Mouse (Mus musculus) layer of hippocampus, postnatal 25 days (tissue): ENCODE data around the gene Ryr1. TPM values are rescaled to one million over a fixed set of nuclear protein-coding genes. Genes with fewer than 3 reads are reported as not detected.

ENCODE experiments used
- microRNA-seq, 2 experiments: library from miRNA; unstranded; fragments of <30 nt; microRNA quantifications; one replicate each; pipeline ENCODE4 v1.2.0; 2021
- total RNA-seq, 2 experiments: library from RNA; stranded (reverse); gene quantifications; 2 replicates each; pipeline ENCODE4 v1.2.3; 2021

Ryr1 gene
- total RNA-seq, 2 experiments from 2014 or later, result 12.0 to 15.1 TPM

Small RNAs within 50 kb of the gene (microRNA-seq; reads per million reads assigned to microRNA genes)
- 0 reads per million in 2 experiments for gene Gm44408
- 0 to 0.18 reads per million in 2 experiments for gene Mir1963

Other genes starting within 250 kb of the Ryr1 start
- gene Capn12, start 243.8 kb downstream of the Ryr1 start, total RNA-seq, result under 1 TPM; 0.26 to 0.69 TPM
- 100 to 1,000 TPM; 124 to 129 TPM for gene Actn4, start 162.8 kb downstream of the Ryr1 start, total RNA-seq
- gene Eif3k, start 143.3 kb downstream of the Ryr1 start, total RNA-seq, result 100 to 1,000 TPM; 179 to 185 TPM
- gene Map4k1, start 143.1 kb downstream of the Ryr1 start, total RNA-seq, result 1 to 10 TPM; 2.1 to 2.4 TPM
- under 1 TPM; 0.66 to 0.80 TPM for gene Rasgrp4, start 9.7 kb upstream of the Ryr1 start, total RNA-seq
- gene Fam98c, start 31.1 kb upstream of the Ryr1 start, total RNA-seq, result 10 to 100 TPM; 28.9 to 30.8 TPM
- gene Ggn, start 45.0 kb upstream of the Ryr1 start, total RNA-seq, result 1 to 10 TPM in 1 of 2 experiments, under 1 TPM in 1; 0.86 to 1.2 TPM
- 10 to 100 TPM; 38.8 to 55.5 TPM for gene Spred3, start 45.2 kb upstream of the Ryr1 start, total RNA-seq
- gene Psmd8, start 55.5 kb upstream of the Ryr1 start, total RNA-seq, result 100 to 1,000 TPM; 136 to 143 TPM
- 1 to 10 TPM; 1.2 to 1.9 TPM for gene Catsperg1, start 88.9 kb upstream of the Ryr1 start, total RNA-seq
- 1 to 10 TPM; 2.0 to 2.3 TPM for gene Kcnk6, start 107.3 kb upstream of the Ryr1 start, total RNA-seq
- gene Yif1b, start 113.2 kb upstream of the Ryr1 start, total RNA-seq, result 10 to 100 TPM; 43.7 to 50.2 TPM
- gene 2200002D01Rik, start 123.3 kb upstream of the Ryr1 start, total RNA-seq, result under 1 TPM in 1 of 2 experiments, not detected in 1; 0.37 TPM
- 10 to 100 TPM; 17.6 to 19.2 TPM for gene Spint2, start 156.7 kb upstream of the Ryr1 start, total RNA-seq
- 10 to 100 TPM; 28.5 to 30.7 TPM for gene Ppp1r14a, start 164.1 kb upstream of the Ryr1 start, total RNA-seq
- 100 to 1,000 TPM; 100 to 111 TPM for gene Dpf1, start 178.8 kb upstream of the Ryr1 start, total RNA-seq